Mouse (Mus musculus) limb, embryonic 13.5 days (tissue): Measurements from ENCODE around the gene Ifi47. TPM values are rescaled to one million over a fixed set of nuclear protein-coding genes. Genes with fewer than 3 reads are reported as not detected.

Experiments used
- ATAC-seq: fragments of 200-750 bp; cut with Nextera tagmentation; 2 replicates; pipeline ENCODE4 v1.8.0; 2017; ENCODE audit warnings: low read depth, moderate number of reproducible peaks, moderate TSS enrichment; ENCODE audit not compliant: low FRiP score
- H3K27ac ChIP-seq: fragments of 300-500 bp; sonication (generic); 2 replicates; pipeline ENCODE4 v1.5.1; 2015; ENCODE audit warnings: inconsistent platforms, mild to moderate bottlenecking, moderate library complexity
- H3K27me3 ChIP-seq: fragments of 300-500 bp; sonication (generic); 2 replicates; pipeline ENCODE4 v1.6.1; 2015; ENCODE audit warnings: mild to moderate bottlenecking, inconsistent platforms
- H3K36me3 ChIP-seq: fragments of 300-500 bp; sonication (generic); 2 replicates; pipeline ENCODE4 v1.6.1; 2015; ENCODE audit warnings: inconsistent platforms, mild to moderate bottlenecking, moderate library complexity
- H3K4me1 ChIP-seq: fragments of 300-500 bp; sonication (generic); 2 replicates; pipeline ENCODE4 v1.6.1; 2015; ENCODE audit warnings: inconsistent platforms
- H3K4me2 ChIP-seq: fragments of 300-500 bp; sonication (generic); replicated peaks from 2 replicates; pipeline ENCODE4 v1.6.1; 2015; ENCODE audit warnings: inconsistent platforms, mild to moderate bottlenecking, moderate library complexity
- H3K4me3 ChIP-seq: fragments of 300-500 bp; sonication (generic); 2 replicates; pipeline ENCODE4 v1.5.1; 2015; ENCODE audit warnings: moderate library complexity, mild to moderate bottlenecking, inconsistent platforms
- H3K9ac ChIP-seq: fragments of 300-500 bp; sonication (generic); 2 replicates; pipeline ENCODE4 v1.6.1; 2015; ENCODE audit warnings: mild to moderate bottlenecking, inconsistent platforms
- H3K9me3 ChIP-seq: fragments of 300-500 bp; sonication (generic); 2 replicates; pipeline ENCODE4 v1.6.1; 2016; ENCODE audit warnings: inconsistent platforms
- WGBS: fragments of 180-500 bp; shearing (Covaris S2); methylation state at CpG from one replicate; pipeline ENCODE4 v1.1.7; 2015; 5-methylcytosine and 5-hydroxymethylcytosine counted together
- polyA plus RNA-seq: library from polyadenylated mRNA; unstranded; fragments of >200 nt; fragmentation: Nextera tagmentation; extraction: Ambion mirVana; gene quantifications from 2 replicates; pipeline ENCODE4 v1.2.1, GENCODE M21; 2015

Gene Ifi47
- polyA plus RNA-seq, 1 experiment from 2014 or later, result 0.90 TPM

- H3K36me3 ChIP-seq, result no peaks in the 10 kb centered on the region
- H3K4me3 ChIP-seq, result no peak overlapping the region
- H3K27ac ChIP-seq, result no peak overlapping the region
- H3K4me2 ChIP-seq, result no peak overlapping the region
- ATAC-seq, result no peak
- H3K9me3 ChIP-seq, result no peaks in the 10 kb centered on the region
- no peaks in the 10 kb centered on the region for H3K27me3 ChIP-seq
- whole genome bisulfite sequencing, result 84% methylated on average over 6 of the region's 6 CpGs
- no peaks in the 10 kb centered on the region for H3K4me1 ChIP-seq
- no peak overlapping the region for H3K9ac ChIP-seq
Observed at GRCm38 (mm10) chr11:49112624-49113219, 36.3 kb downstream of the Ifi47 start.

GRCm38 (mm10) chr11:49114158-49114557 is 37.8 kb downstream of the Ifi47 start:
- H3K4me3 ChIP-seq, result no peak overlapping the region

GRCm38 (mm10) chr11:49114774-49115173 is 38.4 kb downstream of the Ifi47 start, which contains the start of gene Olfr1396:
Gene Olfr1396 (minus strand): TSS chr11:49114874.
- Histone ChIP-seq H3K9me3 (no peaks in the 10 kb centered on the region), H3K36me3 (no peaks in the 10 kb centered on the region), H3K4me1 (no peaks in the 10 kb centered on the region), H3K4me2 (no peak within 1 kb of the TSS), H3K4me3 (no peak within 1 kb of the TSS), H3K9ac (no peak within 1 kb of the TSS), H3K27ac (no peak within 1 kb of the TSS), H3K27me3 (no peaks in the 10 kb centered on the region)
- no peak for ATAC-seq

More at GRCm38 (mm10) chr11:49114158-49114557, 37.8 kb downstream of the Ifi47 start:
- H3K27me3 ChIP-seq, result no peaks in the 10 kb centered on the region
- no peaks in the 10 kb centered on the region for H3K4me1 ChIP-seq
- H3K36me3 ChIP-seq, result no peaks in the 10 kb centered on the region
- no peak overlapping the region for H3K27ac ChIP-seq
- H3K4me2 ChIP-seq, result no peak overlapping the region
- H3K9ac ChIP-seq, result no peak overlapping the region
- no peak for ATAC-seq
- no peaks in the 10 kb centered on the region for H3K9me3 ChIP-seq
- 78% methylated on average over 2 of the region's 2 CpGs for WGBS

- H3K27me3 ChIP-seq, result no peaks in the 10 kb centered on the region
- H3K9ac ChIP-seq, result no peak overlapping the region
- WGBS, result 80% methylated on average over 3 of the region's 3 CpGs
- H3K36me3 ChIP-seq, result no peaks in the 10 kb centered on the region
- H3K4me2 ChIP-seq, result no peak overlapping the region
- H3K27ac ChIP-seq, result no peak overlapping the region
- no peaks in the 10 kb centered on the region for H3K9me3 ChIP-seq
- no peak for ATAC-seq
- no peak overlapping the region for H3K4me3 ChIP-seq
- no peaks in the 10 kb centered on the region for H3K4me1 ChIP-seq
Observed at GRCm38 (mm10) chr11:49119635-49120034, 43.2 kb downstream of the Ifi47 start.

DNA sequence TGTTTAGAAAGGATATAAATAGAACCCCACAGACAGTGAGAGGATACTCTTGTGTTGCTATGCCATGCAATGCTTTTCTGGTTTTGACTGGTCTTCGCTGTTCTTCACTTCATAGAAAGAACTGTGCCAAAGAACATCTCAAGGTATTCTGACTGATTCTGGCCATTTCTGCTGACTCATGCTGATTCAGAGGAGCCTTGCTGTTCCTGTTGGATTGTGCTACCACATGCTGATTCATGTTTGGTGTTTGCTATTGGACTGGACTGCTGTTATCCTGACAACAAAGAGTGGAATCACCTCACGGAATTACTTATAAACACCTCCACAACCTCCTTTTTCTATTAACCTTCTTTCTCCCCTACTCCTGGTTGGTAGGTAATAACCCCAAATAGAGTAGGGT is 47.8 kb downstream of the Ifi47 start:
- Histone ChIP-seq H3K9me3 (no peaks in the 10 kb centered on the region), H3K4me1 (no peaks in the 10 kb centered on the region), H3K27me3 (no peaks in the 10 kb centered on the region), H3K27ac (no peak overlapping the region), H3K4me2 (no peak overlapping the region), H3K9ac (no peak overlapping the region), H3K36me3 (no peaks in the 10 kb centered on the region), H3K4me3 (no peak overlapping the region)
- ATAC-seq, result no peak
- 80% methylated on average over 2 of the region's 2 CpGs for WGBS

DNA sequence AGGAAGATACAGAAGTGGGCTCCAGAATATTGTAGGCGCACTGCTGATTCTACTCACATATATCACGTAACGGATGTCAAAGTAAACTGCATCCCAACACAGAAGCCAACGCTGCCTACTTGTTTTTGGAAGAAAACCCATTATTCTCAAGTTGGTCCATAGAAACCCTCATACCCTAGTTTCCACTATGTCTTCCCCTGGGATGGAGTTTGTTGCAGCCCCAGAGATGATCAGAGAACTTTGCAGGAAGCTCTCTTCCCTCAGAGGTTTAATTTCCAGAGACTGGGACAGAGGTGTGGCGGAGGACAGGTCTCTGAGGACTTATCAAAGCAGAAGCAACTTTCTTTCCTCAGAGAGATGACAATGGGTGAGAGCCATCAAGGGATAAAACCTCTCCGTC is 65.6 kb downstream of the Ifi47 start, which contains the start of gene Olfr1395:
Olfr1395 (plus strand) TSS at position 301 of the 400 bp plus-strand sequence.
- no peaks in the 10 kb centered on the region for H3K9me3 ChIP-seq
- H3K4me3 ChIP-seq, result no peak within 1 kb of the TSS
- WGBS, result 90% methylated on average over 6 of the region's 6 CpGs
- H3K4me1 ChIP-seq, result no peaks in the 10 kb centered on the region
- no peaks in the 10 kb centered on the region for H3K27me3 ChIP-seq
- H3K9ac ChIP-seq, result no peak within 1 kb of the TSS
- no peak within 1 kb of the TSS for H3K27ac ChIP-seq
- no peak within 1 kb of the TSS for H3K4me2 ChIP-seq
- no peak for ATAC-seq
- H3K36me3 ChIP-seq, result no peaks in the 10 kb centered on the region

Other genes starting within 250 kb of the Ifi47 start
- gene Gm12184, start 249.9 kb upstream of the Ifi47 start, polyA plus RNA-seq, result 3.1 and 4.9 TPM in 2 replicates
- 4.6 and 5.4 TPM in 2 replicates for gene Irgm1, start 204.9 kb upstream of the Ifi47 start, polyA plus RNA-seq
- 0.10 and 0.13 TPM in 2 replicates for gene Gm5431, start 174.4 kb upstream of the Ifi47 start, polyA plus RNA-seq
- gene Psme2b, start 130.4 kb upstream of the Ifi47 start, polyA plus RNA-seq, result 3.1 and 3.3 TPM in 2 replicates
- not detected in 2 replicates for gene Olfr56, start 97.7 kb upstream of the Ifi47 start, polyA plus RNA-seq
- gene 9930111J21Rik1, start 97.2 kb upstream of the Ifi47 start, polyA plus RNA-seq, result 0.17 and 0.23 TPM in 2 replicates
- not detected in 2 replicates for gene Gm12185, start 84.4 kb upstream of the Ifi47 start, polyA plus RNA-seq
- gene Tgtp1, start 82.4 kb upstream of the Ifi47 start, polyA plus RNA-seq, result 0.23 and 0.47 TPM in 2 replicates
- gene 9930111J21Rik2, start 25.3 kb upstream of the Ifi47 start, polyA plus RNA-seq, result 0.24 and 0.27 TPM in 2 replicates
- gene Tgtp2, start 12.4 kb upstream of the Ifi47 start, polyA plus RNA-seq, result 0.28 TPM in 1 of 2 replicates, not detected in the other
- 0.04 TPM in 1 of 2 replicates, not detected in the other for gene Olfr1396, start 38.3 kb downstream of the Ifi47 start, polyA plus RNA-seq
- gene Olfr1395, start 65.7 kb downstream of the Ifi47 start, polyA plus RNA-seq, result not detected in 2 replicates
- gene Olfr1394, start 77.8 kb downstream of the Ifi47 start, polyA plus RNA-seq, result not detected in 2 replicates
- gene Btnl9, start 110.6 kb downstream of the Ifi47 start, polyA plus RNA-seq, result 1.0 and 1.5 TPM in 2 replicates
- 44.5 and 48.8 TPM in 2 replicates for gene Zfp62, start 126.7 kb downstream of the Ifi47 start, polyA plus RNA-seq
- gene Mgat1, start 167.6 kb downstream of the Ifi47 start, polyA plus RNA-seq, result 56.3 and 60.7 TPM in 2 replicates
- gene Olfr1393, start 201.7 kb downstream of the Ifi47 start, polyA plus RNA-seq, result not detected in 2 replicates
- 0.06 TPM in 1 of 2 replicates, not detected in the other for gene Olfr1392, start 208.7 kb downstream of the Ifi47 start, polyA plus RNA-seq
- gene Olfr10, start 228.2 kb downstream of the Ifi47 start, polyA plus RNA-seq, result not detected in 2 replicates
- gene Olfr1391, start 246.2 kb downstream of the Ifi47 start, polyA plus RNA-seq, result not detected in 2 replicates